Comparison of ENCODE assay signal across 8 mouse cellular contexts in genomic region chr11:69983377-69983776, GRCm38 (mm10). TPM values are rescaled to one million over a fixed set of nuclear protein-coding genes. Genes with fewer than 3 reads are reported as not detected.
A peak's percentile ranks its signal among the peaks of the same experiment; 100 is the strongest.
DNase-seq lines count a peak whose midpoint lies in the region; ATAC-seq and TF ChIP-seq lines count a peak whose summit lies in the region.

No protein-coding gene starts in this region.

- H3K27ac ChIP-seq in kidney, embryonic 14.5 days (ENCODE audit: low read depth, low read length), result no peak overlapping the region
- no peak overlapping the region for H3K27ac ChIP-seq in embryonic fibroblast, embryonic 13.5 days (ENCODE audit: insufficient read depth, low read length)
- H3K27ac ChIP-seq in hindbrain, embryonic 15.5 days (replicated peaks), result no peak overlapping the region
- no peak overlapping the region for H3K27ac ChIP-seq in midbrain, embryonic 16.5 days (ENCODE audit: low read length)

- WGBS in kidney, embryonic 14.5 days, result 79% methylated on average over 4 of the region's 4 CpGs
- 93% methylated on average over 4 of the region's 4 CpGs for WGBS in hindbrain, embryonic 15.5 days
- WGBS in midbrain, embryonic 16.5 days, result 86% methylated on average over 4 of the region's 4 CpGs

- peak overlapping the region; percentile 99; the same call in 1 of the 2 replicates for H3K9ac ChIP-seq in kidney, embryonic 14.5 days (ENCODE audit: low read depth, low read length)
- peak overlapping the region; percentile 100; the same call in 1 of the 2 replicates for H3K9ac ChIP-seq in hindbrain, embryonic 15.5 days
- peak overlapping the region; percentile 99; the same call in 1 of the 2 replicates for H3K9ac ChIP-seq in midbrain, embryonic 16.5 days (ENCODE audit: low read depth, low read length)

- DNase-seq in kidney, adult 18-20 months, result no peak
- DNase-seq in frontal cortex, adult 2 months (ENCODE audit: extremely low spot score in 1 of 2, low spot score in 1 of 2), result no peak
- no peak for DNase-seq in layer of hippocampus, postnatal 36 days
- DNase-seq in ovary, postnatal 14 days (ENCODE audit: low spot score), result no peak

- H3K4me2 ChIP-seq in kidney, embryonic 14.5 days (replicated peaks; ENCODE audit: low read depth, low read length), result peak overlapping the region; percentile 90; the same call in 1 of the 2 replicates
- H3K4me2 ChIP-seq in hindbrain, embryonic 15.5 days, result peak overlapping the region; percentile 95; the same call in 1 of the 2 replicates
- peak overlapping the region; percentile 66; the same call in 1 of the 2 replicates for H3K4me2 ChIP-seq in midbrain, embryonic 16.5 days (ENCODE audit: low read length)

- H3K9me3 ChIP-seq in kidney, embryonic 14.5 days (ENCODE audit: control insufficient read depth, low read length), result no peaks in the 10 kb centered on the region
- H3K9me3 ChIP-seq in hindbrain, embryonic 15.5 days, result no peaks in the 10 kb centered on the region
- H3K9me3 ChIP-seq in midbrain, embryonic 16.5 days (replicated peaks; ENCODE audit: control insufficient read depth, low read length, poor library complexity, severe bottlenecking), result no peaks in the 10 kb centered on the region

- TF ChIP-seq POLR2A in embryonic fibroblast, embryonic 13.5 days (IDR thresholded peaks at IDR 0.05; ENCODE audit: low read depth, low read length), result no peak

- no peaks in the 10 kb centered on the region for H3K27me3 ChIP-seq in kidney, embryonic 14.5 days (ENCODE audit: control insufficient read depth, insufficient read depth, low read length)
- no peaks in the 10 kb centered on the region for H3K27me3 ChIP-seq in hindbrain, embryonic 15.5 days
- H3K27me3 ChIP-seq in midbrain, embryonic 16.5 days (ENCODE audit: control insufficient read depth, insufficient read depth, low read depth, low read length), result no peaks in the 10 kb centered on the region

- peaks cover 50% of the 10 kb centered on the region for H3K36me3 ChIP-seq in kidney, embryonic 14.5 days (ENCODE audit: control insufficient read depth, insufficient read depth, low read length)
- peaks cover 34% of the 10 kb centered on the region for H3K36me3 ChIP-seq in hindbrain, embryonic 15.5 days
- peaks cover 24% of the 10 kb centered on the region for H3K36me3 ChIP-seq in midbrain, embryonic 16.5 days (ENCODE audit: control insufficient read depth, insufficient read depth, low read length)

- H3K4me1 ChIP-seq in kidney, embryonic 14.5 days (ENCODE audit: control insufficient read depth, insufficient read depth, low read length), result peaks cover 15% of the 10 kb centered on the region
- H3K4me1 ChIP-seq in embryonic fibroblast, embryonic 13.5 days (ENCODE audit: control insufficient read depth, insufficient read depth, low read length), result no peaks in the 10 kb centered on the region
- H3K4me1 ChIP-seq in hindbrain, embryonic 15.5 days (replicated peaks), result peaks cover 36% of the 10 kb centered on the region
- peaks cover 26% of the 10 kb centered on the region for H3K4me1 ChIP-seq in midbrain, embryonic 16.5 days (ENCODE audit: control insufficient read depth, insufficient read depth, low read length)

- no peak for TF ChIP-seq CTCF in embryonic fibroblast, embryonic 13.5 days (IDR thresholded peaks at IDR 0.05; ENCODE audit: borderline replicate concordance, insufficient read depth, low read length)

- ATAC-seq in kidney, embryonic 14.5 days (ENCODE audit: low FRiP score, low TSS enrichment), result no peak
- ATAC-seq in hindbrain, embryonic 15.5 days (ENCODE audit: low FRiP score, low read depth), result no peak
- no peak for ATAC-seq in midbrain, embryonic 16.5 days

- H3K4me3 ChIP-seq in kidney, embryonic 14.5 days (ENCODE audit: low read length), result peak overlapping the region; percentile 100; the same call in 1 of the 2 replicates
- 0 out of 2 replicates have a peak overlapping the region, but pooled peaks have one; percentile 98 for H3K4me3 ChIP-seq in embryonic fibroblast, embryonic 13.5 days (ENCODE audit: insufficient read depth, low read length)
- peak overlapping the region; percentile 100; the same call in 1 of the 2 replicates for H3K4me3 ChIP-seq in hindbrain, embryonic 15.5 days
- H3K4me3 ChIP-seq in midbrain, embryonic 16.5 days (ENCODE audit: low read depth, low read length), result no peak overlapping the region

RNA-seq across cellular contexts. Expression of gene Elp5, which starts 1.1 kb away (rescaled TPM):
- polyA plus RNA-seq in kidney, embryonic 14.5 days (2014; fragmentation: Nextera tagmentation; extraction: Ambion mirVana), result 117 and 141 TPM in 2 replicates
- polyA plus RNA-seq in embryonic fibroblast, embryonic 13.5 days (2011; ENCODE audit: insufficient read length, low read depth, missing spikeins), result 68.8 and 86.1 TPM in 2 replicates
- polyA plus RNA-seq in hindbrain, embryonic 15.5 days (2015; fragmentation: Nextera tagmentation; extraction: Ambion mirVana), result 163 and 174 TPM in 2 replicates
- polyA plus RNA-seq in midbrain, embryonic 16.5 days (2015; fragmentation: Nextera tagmentation; extraction: Ambion mirVana), result 162 and 173 TPM in 2 replicates
- polyA plus RNA-seq in frontal cortex, adult 2 months (2012; rRNA removed), result 118 and 119 TPM in 2 replicates
- 10 to 100 TPM; 77.5 to 78.4 TPM for total RNA-seq in layer of hippocampus, postnatal 36 days (2021)

RNA-seq across cellular contexts. Expression of gene Ctdnep1, which starts 2.4 kb away (rescaled TPM):
- polyA plus RNA-seq in kidney, embryonic 14.5 days (2014; fragmentation: Nextera tagmentation; extraction: Ambion mirVana), result 34.5 and 50.1 TPM in 2 replicates
- 140 and 171 TPM in 2 replicates for polyA plus RNA-seq in embryonic fibroblast, embryonic 13.5 days (2011; ENCODE audit: insufficient read length, low read depth, missing spikeins)
- polyA plus RNA-seq in hindbrain, embryonic 15.5 days (2015; fragmentation: Nextera tagmentation; extraction: Ambion mirVana), result 23.5 and 27.1 TPM in 2 replicates
- 23.0 and 24.4 TPM in 2 replicates for polyA plus RNA-seq in midbrain, embryonic 16.5 days (2015; fragmentation: Nextera tagmentation; extraction: Ambion mirVana)
- polyA plus RNA-seq in frontal cortex, adult 2 months (2012; rRNA removed), result 117 and 133 TPM in 2 replicates
- total RNA-seq in layer of hippocampus, postnatal 36 days (2021), result 100 to 1,000 TPM; 113 to 116 TPM

RNA-seq across cellular contexts. Expression of gene Gabarap, which starts 7.6 kb away (rescaled TPM):
- 426 and 499 TPM in 2 replicates for polyA plus RNA-seq in kidney, embryonic 14.5 days (2014; fragmentation: Nextera tagmentation; extraction: Ambion mirVana)
- 639 and 646 TPM in 2 replicates for polyA plus RNA-seq in embryonic fibroblast, embryonic 13.5 days (2011; ENCODE audit: insufficient read length, low read depth, missing spikeins)
- polyA plus RNA-seq in hindbrain, embryonic 15.5 days (2015; fragmentation: Nextera tagmentation; extraction: Ambion mirVana), result 561 and 571 TPM in 2 replicates
- 527 and 528 TPM in 2 replicates for polyA plus RNA-seq in midbrain, embryonic 16.5 days (2015; fragmentation: Nextera tagmentation; extraction: Ambion mirVana)
- polyA plus RNA-seq in frontal cortex, adult 2 months (2012; rRNA removed), result 291 and 371 TPM in 2 replicates
- total RNA-seq in layer of hippocampus, postnatal 36 days (2021), result 100 to 1,000 TPM; 232 to 236 TPM

RNA-seq across cellular contexts. Expression of gene Phf23, which starts 12.2 kb away (rescaled TPM):
- 48.5 and 63.1 TPM in 2 replicates for polyA plus RNA-seq in kidney, embryonic 14.5 days (2014; fragmentation: Nextera tagmentation; extraction: Ambion mirVana)
- 78.6 and 89.1 TPM in 2 replicates for polyA plus RNA-seq in embryonic fibroblast, embryonic 13.5 days (2011; ENCODE audit: insufficient read length, low read depth, missing spikeins)
- polyA plus RNA-seq in hindbrain, embryonic 15.5 days (2015; fragmentation: Nextera tagmentation; extraction: Ambion mirVana), result 56.1 and 62.2 TPM in 2 replicates
- polyA plus RNA-seq in midbrain, embryonic 16.5 days (2015; fragmentation: Nextera tagmentation; extraction: Ambion mirVana), result 51.2 and 58.6 TPM in 2 replicates
- 38.9 and 42.2 TPM in 2 replicates for polyA plus RNA-seq in frontal cortex, adult 2 months (2012; rRNA removed)
- 10 to 100 TPM; 45.4 to 47.4 TPM for total RNA-seq in layer of hippocampus, postnatal 36 days (2021)

RNA-seq across cellular contexts. Expression of gene Dvl2, which starts 17.0 kb away (rescaled TPM):
- polyA plus RNA-seq in kidney, embryonic 14.5 days (2014; fragmentation: Nextera tagmentation; extraction: Ambion mirVana), result 28.2 and 34.9 TPM in 2 replicates
- polyA plus RNA-seq in embryonic fibroblast, embryonic 13.5 days (2011; ENCODE audit: insufficient read length, low read depth, missing spikeins), result 27.7 and 32.1 TPM in 2 replicates
- polyA plus RNA-seq in hindbrain, embryonic 15.5 days (2015; fragmentation: Nextera tagmentation; extraction: Ambion mirVana), result 26.4 and 28.7 TPM in 2 replicates
- polyA plus RNA-seq in midbrain, embryonic 16.5 days (2015; fragmentation: Nextera tagmentation; extraction: Ambion mirVana), result 21.9 and 26.1 TPM in 2 replicates
- polyA plus RNA-seq in frontal cortex, adult 2 months (2012; rRNA removed), result 34.9 and 35.3 TPM in 2 replicates
- 10 to 100 TPM; 36.8 to 41.7 TPM for total RNA-seq in layer of hippocampus, postnatal 36 days (2021)
